In the genomic region with DNA sequence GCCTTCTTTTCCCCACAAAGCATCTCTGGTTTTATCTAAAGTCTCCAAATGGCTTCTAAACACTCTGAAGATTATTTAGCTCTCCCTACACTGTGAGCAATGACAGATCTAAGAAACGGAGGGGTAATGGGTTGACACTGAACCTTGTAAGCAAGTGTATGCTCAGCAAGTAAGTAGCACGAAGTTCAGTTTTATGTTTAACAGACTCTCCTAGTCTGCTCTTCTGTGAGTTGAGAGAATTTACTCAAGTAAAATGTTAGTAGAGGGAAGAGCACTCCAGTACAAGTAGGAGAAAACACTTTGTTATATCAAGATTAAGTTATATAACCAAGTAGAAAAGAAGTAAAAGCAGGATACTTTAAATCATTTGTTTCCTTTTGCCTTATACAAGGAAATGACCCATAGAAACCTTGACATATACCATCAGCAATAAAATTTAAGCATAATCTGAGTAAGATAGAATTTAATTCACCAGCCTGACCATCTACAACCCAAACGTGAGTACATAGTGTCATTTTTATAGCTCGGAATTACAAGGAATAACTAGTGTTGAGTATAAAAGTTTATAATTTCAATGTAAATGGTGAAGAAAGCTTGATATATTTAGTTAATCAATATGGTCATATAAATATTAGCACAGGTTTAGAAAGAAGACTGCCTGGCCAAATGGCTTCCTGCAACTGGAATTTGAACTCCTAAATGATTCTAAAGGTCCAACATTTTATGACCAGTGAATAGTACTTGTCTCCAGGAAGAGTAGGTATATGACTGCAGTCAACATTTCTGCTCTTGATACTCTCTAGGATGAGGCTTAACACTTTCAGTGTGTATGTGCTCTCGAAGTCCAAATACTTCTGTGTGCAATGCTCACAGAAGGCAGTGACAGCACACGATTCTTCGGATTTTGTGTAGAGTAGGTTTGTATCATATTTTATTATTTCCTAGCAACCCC, we compare ENCODE assay signal across 19 mouse cellular contexts. TPM values are rescaled to one million over a fixed set of nuclear protein-coding genes. Genes with fewer than 3 reads are reported as not detected.
"Had no signal": no experiment of that assay in that cellular context is flagged by ENCODE, and none has a peak within 500 bp of the region (broad histone marks: within the 10 kb centered on the region; RNA-seq: fewer than 3 reads in every experiment).

No protein-coding gene starts in this region.

- H3K9me3 ChIP-seq: midbrain, embryonic 10.5 days; midbrain, embryonic 13.5 days; midbrain, embryonic 15.5 days; neural tube, embryonic 12.5 days; stomach, embryonic 15.5 days had no signal

- ATAC-seq: midbrain, embryonic 13.5 days; midbrain, embryonic 15.5 days had no signal

- H3K36me3 ChIP-seq: midbrain, embryonic 10.5 days; midbrain, embryonic 13.5 days; midbrain, embryonic 15.5 days; neural tube, embryonic 12.5 days; stomach, embryonic 15.5 days had no signal

- H3K27me3 ChIP-seq: midbrain, embryonic 13.5 days; midbrain, embryonic 15.5 days; neural tube, embryonic 12.5 days; stomach, embryonic 15.5 days had no signal

- H3K4me2 ChIP-seq: lung, embryonic 14.5 days; midbrain, embryonic 13.5 days; midbrain, embryonic 15.5 days; neural tube, embryonic 12.5 days; stomach, embryonic 15.5 days had no signal

- H3K4me1 ChIP-seq: midbrain, embryonic 10.5 days; midbrain, embryonic 13.5 days; midbrain, embryonic 15.5 days; neural tube, embryonic 12.5 days; stomach, embryonic 15.5 days had no signal

- DNase-seq: lung, adult 18-20 months; lung, embryonic 14.5 days; lung, postnatal 10 days; lung, postnatal 4 days; right cerebral cortex, postnatal 14 days; spleen, adult 18-20 months; thymus, adult 2 months; thymus, postnatal 25 days; thymus, postnatal 4 days had no signal

- H3K9ac ChIP-seq: lung, embryonic 14.5 days; midbrain, embryonic 13.5 days; midbrain, embryonic 15.5 days; neural tube, embryonic 12.5 days; stomach, embryonic 15.5 days had no signal

- H3K27ac ChIP-seq: midbrain, embryonic 10.5 days; midbrain, embryonic 13.5 days; midbrain, embryonic 15.5 days; neural tube, embryonic 12.5 days; stomach, embryonic 15.5 days; stomach, postnatal 0 days had no signal

- H3K4me3 ChIP-seq: midbrain, embryonic 10.5 days; midbrain, embryonic 13.5 days; midbrain, embryonic 15.5 days; neural tube, embryonic 12.5 days; stomach, embryonic 15.5 days had no signal

RNA-seq across cellular contexts. Expression of a gene that starts 40.0 kb away (rescaled TPM):
- total RNA-seq: megakaryocyte, adult 5-6 weeks; megakaryocyte-erythroid progenitor cell, adult 5-6 weeks; monocyte, adult 5-6 weeks; neutrophil, adult 5-6 weeks had no signal
